Mouse (Mus musculus) cerebellum, adult 2 months (tissue): ENCODE measurements around the gene Wars2. TPM values are rescaled to one million over a fixed set of nuclear protein-coding genes. Genes with fewer than 3 reads are reported as not detected.

Experiments used
- DNase-seq, 2 experiments: peaks; one replicate each; pipeline ENCODE4 v3.0.0; 2021
- H3K27ac ChIP-seq: fragments of 200-500 bp; 2 replicates; pipeline ENCODE4 v1.5.1; 2012; ENCODE audit warnings: low read length, control low read depth, inconsistent platforms; ENCODE audit not compliant: insufficient read depth
- H3K27me3 ChIP-seq: fragments of 200-500 bp; 2 replicates; pipeline ENCODE4 v1.6.1; 2012; ENCODE audit warnings: inconsistent platforms, mild to moderate bottlenecking, low read length, moderate library complexity; ENCODE audit not compliant: control insufficient read depth, insufficient read depth
- H3K4me1 ChIP-seq: fragments of 200-500 bp; 2 replicates; pipeline ENCODE4 v1.6.1; 2011; ENCODE audit warnings: low read length; ENCODE audit not compliant: control insufficient read depth, insufficient read depth
- H3K4me3 ChIP-seq: fragments of 200-500 bp; replicated peaks from 2 replicates; pipeline ENCODE3; 2011; ENCODE audit warnings: mild to moderate bottlenecking, low read depth, low read length, control low read depth; ENCODE audit not compliant: insufficient read depth
- CTCF ChIP-seq: fragments of 200-500 bp; IDR thresholded peaks from 2 replicates; pipeline ENCODE4 v1.5.1; 2011; ENCODE audit warnings: low read depth, mild to moderate bottlenecking, control low read depth, low read length, moderate library complexity, borderline replicate concordance; ENCODE audit not compliant: insufficient read depth
- POLR2A ChIP-seq: fragments of 200-500 bp; IDR thresholded peaks from 2 replicates; pipeline ENCODE4 v1.6.1; 2011; ENCODE audit warnings: low read length, control low read depth, borderline replicate concordance; ENCODE audit not compliant: insufficient read depth
- WGBS: fragments of 180-500 bp; shearing (Covaris S2); methylation state at CpG from one replicate; pipeline ENCODE4 v1.1.7; 2018; 5-methylcytosine and 5-hydroxymethylcytosine counted together
- polyA plus RNA-seq: library from polyadenylated mRNA; depleted of rRNA; stranded (reverse); fragments of >200 nt; gene quantifications from 2 replicates; pipeline ENCODE4 v1.2.3, GENCODE M21; 2012

The Wars2 gene
- polyA plus RNA-seq, 1 experiment: 4.9 TPM

DNA sequence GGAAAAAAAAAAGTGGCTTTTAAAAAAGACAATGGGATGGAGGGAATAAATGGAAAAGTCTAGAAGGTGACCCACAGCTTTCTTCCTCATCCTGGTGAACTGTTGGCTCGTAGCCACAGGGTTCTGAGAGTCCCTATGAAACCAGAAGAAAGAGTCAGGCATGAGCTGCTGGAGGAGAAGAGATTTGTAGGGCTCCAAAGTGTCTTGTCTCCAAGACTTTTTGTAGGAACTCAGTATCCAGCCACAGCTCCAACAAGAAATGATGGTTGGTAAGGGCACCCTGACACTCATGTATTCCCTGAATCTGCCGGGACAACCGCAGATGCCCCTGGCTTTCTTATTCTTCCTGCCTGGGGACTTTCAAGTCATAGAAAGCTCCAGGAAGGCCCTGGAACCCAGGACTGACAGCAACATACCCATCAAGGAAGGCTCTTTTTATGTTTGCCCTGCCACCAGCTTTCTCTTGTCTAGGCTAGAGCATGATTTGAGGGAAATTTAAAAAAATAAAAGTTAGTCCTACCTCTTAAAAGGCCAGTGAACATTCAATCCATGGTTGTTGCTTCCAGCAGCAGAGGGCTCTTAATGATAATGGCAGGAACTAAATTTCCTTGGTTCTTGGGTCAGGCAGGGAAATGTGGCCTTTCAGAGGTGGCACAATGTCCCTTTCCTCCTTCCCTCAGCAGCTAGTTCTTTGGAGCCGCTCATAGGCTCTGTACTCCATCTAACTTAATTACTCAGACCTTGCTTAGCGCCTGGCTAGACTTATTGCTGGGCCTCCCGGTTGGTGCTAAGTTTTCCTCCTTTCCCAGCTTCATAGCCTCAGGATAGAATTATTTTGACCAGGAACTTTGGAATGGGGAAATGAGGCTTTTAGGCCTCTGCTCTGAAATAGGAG is 110.7 kb downstream of the Wars2 start:
- no peak for TF ChIP-seq POLR2A
- TF ChIP-seq CTCF: no peak
- DNase-seq: no peak
- WGBS: 31% methylated on average over 6 of the region's 6 CpGs

DNA sequence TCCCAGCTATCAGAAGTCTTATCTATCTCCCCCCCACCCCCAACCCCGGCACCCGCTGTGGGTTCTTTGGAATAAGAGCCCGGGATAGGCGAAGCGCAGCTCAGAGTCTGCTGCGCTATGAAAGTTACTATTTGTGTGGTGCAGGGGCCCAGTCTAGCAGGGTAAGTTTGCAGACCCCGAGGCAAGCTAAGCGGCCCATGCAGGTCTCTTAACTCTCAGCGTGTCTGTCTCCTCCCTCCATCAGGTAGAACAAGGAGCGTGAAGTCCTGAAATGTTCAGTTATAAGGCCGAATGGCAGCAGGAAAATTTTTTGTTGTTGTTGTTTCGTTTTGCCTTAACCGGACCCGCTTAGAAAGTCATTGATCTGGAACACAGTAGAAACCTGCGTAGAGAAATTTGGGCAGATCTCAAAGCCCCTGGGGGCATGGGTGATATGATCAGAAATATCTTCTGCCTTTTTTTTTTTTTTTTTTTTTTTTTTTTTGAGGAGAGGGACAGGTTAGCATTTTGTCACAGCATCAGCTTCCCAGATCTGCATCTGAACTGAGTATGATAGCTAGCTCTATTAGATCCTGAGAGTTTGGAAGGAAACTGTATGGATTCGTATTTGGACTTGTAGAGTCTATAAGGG is 111.7 kb downstream of the Wars2 start:
- WGBS: 8% methylated on average over 16 of the region's 16 CpGs
- Histone ChIP-seq H3K27ac (no peak overlapping the region), H3K4me3 (no peak overlapping the region), H3K4me1 (no peaks in the 10 kb centered on the region), H3K27me3 (peaks cover 25% of the 10 kb centered on the region; the same call in 1 of the 2 replicates)
- TF ChIP-seq CTCF (no peak), POLR2A (no peak)
- DNase-seq: no peak

More for the DNA sequence above, 110.7 kb downstream of the Wars2 start:
- H3K4me1 ChIP-seq: no peaks in the 10 kb centered on the region
- H3K27ac ChIP-seq: no peak overlapping the region
- H3K27me3 ChIP-seq: peaks cover 22% of the 10 kb centered on the region; the same call in 1 of the 2 replicates
- H3K4me3 ChIP-seq: no peak overlapping the region

DNA sequence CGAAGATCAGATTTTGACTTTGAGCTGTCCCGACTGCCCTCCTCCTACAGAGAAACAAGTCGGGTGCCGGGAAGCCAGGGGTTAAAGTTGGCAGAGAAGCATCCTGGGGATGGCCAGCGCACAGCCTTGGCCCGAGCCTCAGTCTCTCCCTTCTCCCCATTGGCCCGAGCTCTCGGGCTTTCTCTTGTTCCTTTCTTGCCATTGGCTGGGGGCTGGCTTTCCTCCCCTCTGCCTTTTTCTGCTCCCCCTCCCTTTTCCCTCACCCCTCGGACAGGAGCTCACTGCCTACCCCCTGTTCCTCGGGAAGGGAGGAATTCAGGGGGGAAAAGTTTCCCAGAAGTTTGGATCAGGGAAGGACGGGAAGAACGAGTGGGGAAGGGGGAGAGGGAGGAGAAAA is 112.2 kb downstream of the Wars2 start:
- WGBS: 2% methylated on average over 12 of the region's 12 CpGs
- no peak overlapping the region for H3K4me3 ChIP-seq
- no peak overlapping the region for H3K27ac ChIP-seq
- no peak for DNase-seq
- no peak for TF ChIP-seq CTCF
- no peak for TF ChIP-seq POLR2A
- peaks cover 23% of the 10 kb centered on the region; the same call in 1 of the 2 replicates for H3K27me3 ChIP-seq
- no peaks in the 10 kb centered on the region for H3K4me1 ChIP-seq

DNA sequence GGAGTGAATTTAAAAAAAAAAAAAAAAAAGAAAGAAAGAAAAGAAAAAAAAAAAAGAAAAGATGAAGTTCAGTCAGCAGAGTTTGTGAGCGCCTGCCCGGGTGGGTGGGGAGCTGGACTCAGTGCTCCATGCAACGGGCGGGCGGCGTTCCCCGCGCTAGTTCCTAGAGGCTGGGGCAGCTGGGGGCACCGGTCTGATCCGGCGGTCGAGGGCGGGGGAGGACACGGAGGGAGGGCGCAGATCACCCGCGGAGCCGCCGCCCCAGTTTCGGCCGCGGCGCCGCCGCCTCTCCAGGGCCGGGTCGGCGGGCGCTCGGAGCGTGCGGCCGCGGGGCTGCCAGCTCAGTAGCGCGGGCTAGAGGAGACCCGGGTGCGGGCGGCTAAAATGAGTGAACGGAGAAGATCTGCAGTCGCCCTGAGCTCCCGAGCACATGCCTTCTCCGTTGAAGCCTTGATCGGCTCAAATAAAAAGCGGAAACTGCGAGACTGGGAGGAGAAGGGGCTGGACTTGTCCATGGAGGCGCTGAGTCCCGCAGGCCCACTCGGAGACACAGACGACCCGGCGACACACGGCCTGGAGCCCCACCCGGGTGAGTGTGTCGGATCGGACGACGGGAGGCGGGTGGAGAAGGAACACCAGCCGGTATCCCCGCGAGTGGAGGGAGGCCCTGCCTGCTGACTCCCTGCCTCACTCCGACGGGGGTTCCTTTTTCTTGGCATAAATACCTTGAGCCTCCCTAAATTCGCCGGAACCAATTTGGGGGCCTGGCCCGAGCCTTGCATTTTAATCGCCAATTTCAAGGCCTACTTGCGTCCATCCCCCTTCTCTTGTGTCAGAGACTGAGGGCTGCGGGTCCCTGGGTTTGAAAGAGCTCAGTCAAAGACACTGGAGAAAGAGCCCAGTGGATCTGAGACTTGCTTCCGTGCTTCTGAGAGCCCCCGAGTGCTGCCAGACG is 112.9 kb downstream of the Wars2 start:
- Histone ChIP-seq H3K4me1 (no peaks in the 10 kb centered on the region), H3K27ac (no peak overlapping the region), H3K27me3 (peaks cover 22% of the 10 kb centered on the region; the same call in 1 of the 2 replicates), H3K4me3 (no peak overlapping the region)
- TF ChIP-seq CTCF: no peak
- no peak for TF ChIP-seq POLR2A
- DNase-seq: peak in 1 of 2 experiments; percentile 42
- WGBS: 1% methylated on average over 73 of the region's 73 CpGs

DNA sequence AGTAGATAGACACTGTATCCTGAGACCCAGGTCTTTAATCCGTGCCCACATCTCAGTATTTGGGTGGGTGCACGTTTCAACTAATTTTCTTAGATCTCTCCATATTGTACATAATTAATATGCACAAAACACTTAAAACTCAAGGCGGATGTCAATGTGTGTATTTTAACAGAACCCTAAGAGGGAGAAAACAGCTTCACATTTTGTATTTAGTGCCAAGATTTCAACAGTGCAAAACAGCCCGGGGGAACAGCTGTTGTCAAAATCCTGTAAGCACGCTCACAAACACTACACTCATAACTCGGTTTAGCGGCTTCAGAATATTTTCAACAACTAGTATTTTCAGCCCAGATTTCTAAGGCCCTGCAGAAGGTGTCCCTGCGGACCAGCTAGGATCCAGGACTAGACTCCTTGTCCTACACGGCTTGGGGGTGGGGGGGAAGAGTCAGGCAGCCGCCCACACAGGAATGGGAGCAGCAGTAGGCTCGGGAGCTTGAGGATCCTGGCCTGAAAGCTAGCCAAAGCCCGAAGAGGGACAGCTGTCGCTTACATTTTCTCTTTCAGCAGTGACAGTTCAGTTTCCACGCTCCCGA is 113.8 kb downstream of the Wars2 start:
- WGBS: 6% methylated on average over 15 of the region's 15 CpGs
- Histone ChIP-seq H3K4me1 (no peaks in the 10 kb centered on the region), H3K27ac (no peak overlapping the region), H3K4me3 (no peak overlapping the region), H3K27me3 (peaks cover 21% of the 10 kb centered on the region; the same call in 1 of the 2 replicates)
- no peak for DNase-seq
- TF ChIP-seq POLR2A (no peak), CTCF (no peak)

DNA sequence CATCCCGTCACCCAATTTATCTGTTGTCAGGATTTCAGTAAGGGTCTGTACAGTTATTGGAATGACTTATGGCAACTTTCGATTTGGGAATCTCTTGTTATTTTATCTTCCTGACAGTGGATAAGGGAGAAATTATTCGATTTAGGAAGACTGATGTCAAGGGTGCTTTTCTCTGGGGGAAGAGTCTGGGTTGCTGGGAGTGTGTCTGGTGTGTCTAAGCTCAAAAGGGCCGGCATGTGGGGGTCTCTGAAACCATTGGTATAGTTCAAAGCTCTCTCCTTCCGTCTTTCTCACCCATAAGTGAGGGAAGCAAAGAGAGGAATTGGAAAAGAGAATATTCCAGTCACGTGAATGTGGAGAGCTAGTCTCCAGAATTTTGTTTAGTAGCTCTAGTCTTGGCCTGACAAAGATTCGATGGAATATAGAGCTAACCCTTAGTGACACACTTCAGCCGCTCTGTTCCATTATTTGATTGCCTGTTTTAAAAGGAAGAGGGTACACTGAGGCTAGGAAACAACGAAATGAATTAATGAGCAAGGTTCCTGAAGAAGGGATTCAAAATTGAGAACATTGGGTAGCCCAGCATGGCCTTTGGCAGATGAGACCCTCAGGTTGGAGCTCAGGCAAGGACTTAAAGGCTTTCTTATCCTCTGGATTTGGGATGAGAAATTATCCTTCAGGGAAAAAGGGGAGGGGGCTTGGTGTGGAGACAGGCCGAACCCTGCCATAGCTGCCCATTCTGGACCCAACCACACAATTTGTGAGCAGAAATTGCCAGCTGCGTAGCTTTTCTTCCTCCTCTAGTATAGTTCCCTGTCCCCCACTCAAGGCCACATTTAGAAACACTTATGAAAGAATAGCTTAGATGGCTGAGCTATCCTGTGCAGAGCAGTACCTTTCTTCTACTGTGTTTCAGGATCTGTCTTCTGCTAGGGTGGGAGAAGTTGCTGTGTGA is 114.8 kb downstream of the Wars2 start:
- 15% methylated on average over 11 of the region's 11 CpGs for WGBS
- Histone ChIP-seq H3K27ac (no peak overlapping the region), H3K4me1 (no peaks in the 10 kb centered on the region), H3K4me3 (no peak overlapping the region), H3K27me3 (peaks cover 20% of the 10 kb centered on the region; the same call in 1 of the 2 replicates)
- DNase-seq: no peak
- no peak for TF ChIP-seq CTCF
- no peak for TF ChIP-seq POLR2A
